Mouse (Mus musculus) kidney, embryonic 16.5 days (tissue): ENCODE results near the gene Extl1. TPM values are rescaled to one million over a fixed set of nuclear protein-coding genes. Genes with fewer than 3 reads are reported as not detected.

Experiments
- ATAC-seq: fragments of 200-750 bp; cut with Nextera tagmentation; 2 replicates; pipeline ENCODE4 v1.8.0; 2017; ENCODE audit warnings: moderate TSS enrichment; ENCODE audit not compliant: low FRiP score, low TSS enrichment
- H3K27ac ChIP-seq: fragments of 300-500 bp; sonication (generic); 2 replicates; pipeline ENCODE4 v1.5.1; 2014; ENCODE audit warnings: low read length
- H3K27me3 ChIP-seq: fragments of 300-500 bp; sonication (generic); 2 replicates; pipeline ENCODE4 v1.6.1; 2014; ENCODE audit warnings: low read length, control low read depth, mixed read lengths; ENCODE audit not compliant: insufficient read depth
- H3K36me3 ChIP-seq: fragments of 300-500 bp; sonication (generic); 2 replicates; pipeline ENCODE4 v1.6.1; 2014; ENCODE audit warnings: low read length, control low read depth, mixed read lengths; ENCODE audit not compliant: insufficient read depth
- H3K4me1 ChIP-seq: fragments of 300-500 bp; sonication (generic); 2 replicates; pipeline ENCODE4 v1.6.1; 2014; ENCODE audit warnings: low read length, control low read depth, mixed read lengths; ENCODE audit not compliant: insufficient read depth
- H3K4me2 ChIP-seq: fragments of 300-500 bp; sonication (generic); replicated peaks from 2 replicates; pipeline ENCODE4 v1.6.1; 2014; ENCODE audit warnings: low read depth, low read length
- H3K4me3 ChIP-seq: fragments of 300-500 bp; sonication (generic); 2 replicates; pipeline ENCODE4 v1.5.1; 2014; ENCODE audit warnings: mild to moderate bottlenecking, low read length
- H3K9ac ChIP-seq: fragments of 300-500 bp; sonication (generic); replicated peaks from 2 replicates; pipeline ENCODE4 v1.6.1; 2014; ENCODE audit warnings: low read length
- H3K9me3 ChIP-seq: fragments of 300-500 bp; sonication (generic); 2 replicates; pipeline ENCODE4 v1.6.1; 2016; ENCODE audit warnings: low read length, control low read depth
- WGBS: fragments of 180-500 bp; shearing (Covaris S2); extraction: QIAGEN DNeasy Blood & Tissue Kit; methylation state at CpG from one replicate; pipeline ENCODE4 v1.1.7; 2014; 5-methylcytosine and 5-hydroxymethylcytosine counted together
- polyA plus RNA-seq: library from polyadenylated mRNA; unstranded; fragments of >200 nt; fragmentation: Nextera tagmentation; extraction: Ambion mirVana; gene quantifications from 2 replicates; pipeline ENCODE4 v1.2.1, GENCODE M21; 2015

The Extl1 gene
- polyA plus RNA-seq, 1 experiment from 2014 or later = 0.61 TPM

GRCm38 (mm10) chr4:134371316-134371855 lies 12.3 kb downstream of the Extl1 start:
- peaks cover 23% of the 10 kb centered on the region for H3K4me1 ChIP-seq
- H3K4me3 ChIP-seq = peak overlapping the region; percentile 55
- WGBS = under 1% methylated on average over 17 of the region's 17 CpGs
- H3K9me3 ChIP-seq = no peaks in the 10 kb centered on the region
- H3K4me2 ChIP-seq = peak overlapping the region; percentile 94
- 0 out of 2 replicates have a peak, but pooled peaks have one; percentile 12 for ATAC-seq
- H3K27ac ChIP-seq = no peak overlapping the region
- H3K27me3 ChIP-seq = peaks cover 32% of the 10 kb centered on the region
- H3K36me3 ChIP-seq = no peaks in the 10 kb centered on the region
- H3K9ac ChIP-seq = peak overlapping the region; percentile 31

GRCm38 (mm10) chr4:134370649-134371221 lies 12.9 kb downstream of the Extl1 start:
- H3K9me3 ChIP-seq = no peaks in the 10 kb centered on the region
- peak overlapping the region; percentile 31 for H3K9ac ChIP-seq
- no peak overlapping the region for H3K27ac ChIP-seq
- H3K4me1 ChIP-seq = peaks cover 23% of the 10 kb centered on the region
- under 1% methylated on average over 18 of the region's 18 CpGs for WGBS
- peak overlapping the region; percentile 94 for H3K4me2 ChIP-seq
- no peak for ATAC-seq
- H3K27me3 ChIP-seq = peaks cover 32% of the 10 kb centered on the region
- H3K36me3 ChIP-seq = no peaks in the 10 kb centered on the region
- peak overlapping the region; percentile 55 for H3K4me3 ChIP-seq

GRCm38 (mm10) chr4:134365280-134365679 lies 18.4 kb downstream of the Extl1 start:
- Histone ChIP-seq H3K4me3 (no peak overlapping the region), H3K27me3 (peaks cover 11% of the 10 kb centered on the region), H3K4me1 (peaks cover 15% of the 10 kb centered on the region), H3K36me3 (no peaks in the 10 kb centered on the region), H3K9ac (no peak overlapping the region), H3K27ac (no peak overlapping the region), H3K9me3 (no peaks in the 10 kb centered on the region), H3K4me2 (no peak overlapping the region)
- WGBS = 45% methylated on average over 5 of the region's 5 CpGs
- ATAC-seq = no peak

- no peaks in the 10 kb centered on the region for H3K27me3 ChIP-seq
- 26% methylated on average over 9 of the region's 9 CpGs for WGBS
- peak; percentile 12; the same call in 1 of the 2 replicates for ATAC-seq
- peak overlapping the region; percentile 16; the same call in 1 of the 2 replicates for H3K4me2 ChIP-seq
- H3K9ac ChIP-seq = no peak overlapping the region
- H3K36me3 ChIP-seq = no peaks in the 10 kb centered on the region
- no peaks in the 10 kb centered on the region for H3K9me3 ChIP-seq
- H3K4me3 ChIP-seq = no peak overlapping the region
- H3K27ac ChIP-seq = no peak overlapping the region
- peaks cover 13% of the 10 kb centered on the region for H3K4me1 ChIP-seq
Observed at GRCm38 (mm10) chr4:134362586-134362985, 21.1 kb downstream of the Extl1 start.

- Histone ChIP-seq H3K36me3 (no peaks in the 10 kb centered on the region), H3K4me3 (no peak overlapping the region), H3K27ac (no peak overlapping the region), H3K4me2 (no peak overlapping the region), H3K9me3 (no peaks in the 10 kb centered on the region), H3K9ac (no peak overlapping the region), H3K4me1 (peaks cover 15% of the 10 kb centered on the region), H3K27me3 (no peaks in the 10 kb centered on the region)
- WGBS = 68% methylated on average over 9 of the region's 9 CpGs
- ATAC-seq = no peak
Observed at GRCm38 (mm10) chr4:134362124-134362523, 21.5 kb downstream of the Extl1 start.

GRCm38 (mm10) chr4:134361215-134361614 lies 22.4 kb downstream of the Extl1 start:
- Histone ChIP-seq H3K27me3 (no peaks in the 10 kb centered on the region), H3K4me2 (no peak overlapping the region), H3K27ac (peak overlapping the region; percentile 61), H3K9ac (no peak overlapping the region), H3K4me3 (no peak overlapping the region), H3K4me1 (peaks cover 23% of the 10 kb centered on the region), H3K36me3 (no peaks in the 10 kb centered on the region), H3K9me3 (no peaks in the 10 kb centered on the region)
- 20% methylated on average over 5 of the region's 5 CpGs for WGBS
- ATAC-seq = peak; percentile 42; the same call in 1 of the 2 replicates

GRCm38 (mm10) chr4:134359649-134360048 lies 24.0 kb downstream of the Extl1 start:
- H3K9me3 ChIP-seq = no peaks in the 10 kb centered on the region
- H3K9ac ChIP-seq = no peak overlapping the region
- H3K27me3 ChIP-seq = no peaks in the 10 kb centered on the region
- H3K4me3 ChIP-seq = no peak overlapping the region
- peaks cover 30% of the 10 kb centered on the region for H3K4me1 ChIP-seq
- ATAC-seq = no peak
- 84% methylated on average over 6 of the region's 6 CpGs for WGBS
- no peak overlapping the region for H3K27ac ChIP-seq
- no peak overlapping the region for H3K4me2 ChIP-seq
- no peaks in the 10 kb centered on the region for H3K36me3 ChIP-seq

GRCm38 (mm10) chr4:134357461-134357771 lies 26.2 kb downstream of the Extl1 start:
- peaks cover 39% of the 10 kb centered on the region for H3K4me1 ChIP-seq
- H3K9me3 ChIP-seq = no peaks in the 10 kb centered on the region
- H3K4me3 ChIP-seq = no peak overlapping the region
- no peak; the same call in 1 of the 2 replicates for ATAC-seq
- WGBS = 47% methylated on average over 17 of the region's 17 CpGs
- no peaks in the 10 kb centered on the region for H3K27me3 ChIP-seq
- H3K4me2 ChIP-seq = peak overlapping the region; percentile 35
- 0 out of 2 replicates have a peak overlapping the region, but pooled peaks have one; percentile 17 for H3K9ac ChIP-seq
- H3K36me3 ChIP-seq = no peaks in the 10 kb centered on the region
- H3K27ac ChIP-seq = no peak overlapping the region; the same call in 1 of the 2 replicates

- H3K4me3 ChIP-seq = peak overlapping the region; percentile 5; the same call in 1 of the 2 replicates
- no peaks in the 10 kb centered on the region for H3K27me3 ChIP-seq
- H3K9ac ChIP-seq = peak overlapping the region; percentile 18
- no peaks in the 10 kb centered on the region for H3K9me3 ChIP-seq
- peak overlapping the region; percentile 40 for H3K27ac ChIP-seq
- peak; percentile 30; the same call in 1 of the 2 replicates for ATAC-seq
- 18% methylated on average over 22 of the region's 22 CpGs for WGBS
- H3K4me1 ChIP-seq = peaks cover 44% of the 10 kb centered on the region
- no peaks in the 10 kb centered on the region for H3K36me3 ChIP-seq
- H3K4me2 ChIP-seq = peak overlapping the region; percentile 35
Observed at GRCm38 (mm10) chr4:134356591-134357460, 26.8 kb downstream of the Extl1 start.
